Mouse (Mus musculus) hindbrain, postnatal 0 days (tissue): ENCODE measurements around the gene Cdon. TPM values are rescaled to one million over a fixed set of nuclear protein-coding genes. Genes with fewer than 3 reads are reported as not detected.

Experiments used
- ATAC-seq: fragments of 200-750 bp; cut with Nextera tagmentation; 2 replicates; pipeline ENCODE4 v1.8.0; 2017; ENCODE audit warnings: mild to moderate bottlenecking, moderate TSS enrichment, moderate library complexity
- DNase-seq: peaks from one replicate; pipeline ENCODE4 v3.0.0-alpha.2; 2015; ENCODE audit warnings: low spot score
- H3K27ac ChIP-seq: fragments of 300-500 bp; sonication (generic); 2 replicates; pipeline ENCODE4 v1.5.1; 2014; ENCODE audit warnings: mild to moderate bottlenecking
- H3K27me3 ChIP-seq: fragments of 300-500 bp; sonication (generic); 2 replicates; pipeline ENCODE4 v1.6.1; 2014; ENCODE audit warnings: low read length, mixed read lengths; ENCODE audit not compliant: insufficient read depth
- H3K36me3 ChIP-seq: fragments of 300-500 bp; sonication (generic); 2 replicates; pipeline ENCODE4 v1.6.1; 2014; ENCODE audit warnings: low read length, mixed read lengths; ENCODE audit not compliant: insufficient read depth
- H3K4me1 ChIP-seq: fragments of 300-500 bp; sonication (generic); 2 replicates; pipeline ENCODE4 v1.6.1; 2014; ENCODE audit warnings: antibody characterized with exemption, low read length, mixed read lengths; ENCODE audit not compliant: insufficient read depth
- H3K4me2 ChIP-seq: fragments of 300-500 bp; sonication (generic); 2 replicates; pipeline ENCODE4 v1.6.1; 2014; ENCODE audit warnings: low read depth, mild to moderate bottlenecking, low read length, moderate library complexity, mixed read lengths
- H3K4me3 ChIP-seq: fragments of 300-500 bp; sonication (generic); 2 replicates; pipeline ENCODE4 v1.5.1; 2014; ENCODE audit warnings: low read length
- H3K9ac ChIP-seq: fragments of 300-500 bp; sonication (generic); replicated peaks from 2 replicates; pipeline ENCODE4 v1.6.1; 2014; ENCODE audit warnings: mild to moderate bottlenecking, low read length, moderate library complexity, mixed read lengths
- H3K9me3 ChIP-seq: fragments of 300-500 bp; sonication (generic); 2 replicates; pipeline ENCODE4 v1.6.1; 2016; ENCODE audit warnings: low read length, mixed read lengths
- CTCF ChIP-seq: IDR thresholded peaks from 2 replicates; pipeline ENCODE4 v1.5.1; 2016; ENCODE audit warnings: antibody characterized with exemption, control low read depth, low read depth
- WGBS: fragments of 180-500 bp; shearing (Covaris S2); extraction: QIAGEN DNeasy Blood & Tissue Kit; methylation state at CpG from one replicate; pipeline ENCODE4 v1.1.7; 2014; 5-methylcytosine and 5-hydroxymethylcytosine counted together
- polyA plus RNA-seq: library from polyadenylated mRNA; unstranded; fragments of >200 nt; fragmentation: Nextera tagmentation; extraction: Ambion mirVana; gene quantifications from 2 replicates; pipeline ENCODE4 v1.2.1, GENCODE M21; 2015
- total RNA-seq: library from RNA; depleted of rRNA; stranded (reverse); fragments of >200 nt; gene quantifications from 2 replicates; pipeline ENCODE4 v1.2.3, GENCODE M21; 2014

The Cdon gene
- total and polyA plus RNA-seq, 2 experiments from 2014 or later, result 1.0 to 10.6 TPM

DNA sequence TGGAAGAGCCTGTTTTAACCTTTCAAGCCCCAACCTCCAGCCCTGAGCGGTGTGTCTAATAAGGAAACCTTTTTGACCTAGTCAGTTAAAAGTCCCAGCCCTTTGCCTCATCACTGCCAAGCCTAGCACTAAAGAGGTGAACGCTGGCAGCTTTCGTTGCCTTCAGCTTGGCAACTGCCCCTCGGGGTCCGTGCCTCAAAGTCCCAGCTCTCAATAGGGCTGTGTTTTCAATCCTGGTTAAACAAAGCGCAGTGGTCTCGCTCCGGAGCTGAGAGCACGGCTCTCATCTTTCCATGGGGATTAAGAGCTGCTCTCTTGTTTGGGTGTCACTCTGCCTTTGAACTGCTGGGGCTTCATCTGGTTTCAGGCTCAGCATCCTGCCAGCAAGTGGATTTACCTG lies 20.1 kb upstream of the Cdon start:
- ATAC-seq (no peak), DNase-seq (peak; percentile 49)
- no peak for TF ChIP-seq CTCF
- H3K4me2 ChIP-seq, result no peak overlapping the region
- H3K27me3 ChIP-seq, result peaks cover 10% of the 10 kb centered on the region; the same call in 1 of the 2 replicates
- no peak overlapping the region for H3K4me3 ChIP-seq
- H3K27ac ChIP-seq, result no peak overlapping the region
- WGBS, result 7% methylated on average over 9 of the region's 9 CpGs
- no peaks in the 10 kb centered on the region for H3K9me3 ChIP-seq
- H3K9ac ChIP-seq, result no peak overlapping the region
- peaks cover 4% of the 10 kb centered on the region; the same call in 1 of the 2 replicates for H3K4me1 ChIP-seq
- no peaks in the 10 kb centered on the region for H3K36me3 ChIP-seq

DNA sequence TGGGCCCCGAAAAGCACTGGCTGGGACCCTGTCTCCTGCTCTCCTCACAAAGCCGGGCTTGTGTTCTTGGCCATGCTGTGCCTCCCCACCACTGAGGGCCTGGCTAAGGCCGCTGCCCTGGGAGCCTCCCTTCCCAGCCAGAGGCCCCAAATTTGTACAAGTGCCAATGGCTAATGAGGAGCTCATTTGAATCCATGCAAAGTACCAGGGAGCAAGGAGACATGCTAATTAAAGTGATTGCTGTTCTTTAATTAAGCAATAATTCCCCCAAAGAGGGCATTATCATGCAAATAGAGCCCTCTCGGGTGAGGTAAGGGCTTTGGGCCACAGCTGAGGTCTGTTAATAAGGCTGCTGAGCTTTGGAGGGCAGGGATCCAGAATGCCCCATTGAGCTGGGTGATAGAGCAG lies 18.3 kb upstream of the Cdon start:
- no peak overlapping the region for H3K4me3 ChIP-seq

GRCm38 (mm10) chr9:35403490-35403889 lies 17.4 kb upstream of the Cdon start:
- Histone ChIP-seq H3K27ac (no peak overlapping the region), H3K9ac (no peak overlapping the region), H3K4me2 (no peak overlapping the region), H3K36me3 (no peaks in the 10 kb centered on the region), H3K27me3 (peaks cover 10% of the 10 kb centered on the region), H3K4me3 (no peak overlapping the region), H3K9me3 (no peaks in the 10 kb centered on the region), H3K4me1 (peaks cover 4% of the 10 kb centered on the region; the same call in 1 of the 2 replicates)
- TF ChIP-seq CTCF, result no peak
- 62% methylated on average over 4 of the region's 4 CpGs for WGBS
- ATAC-seq (no peak), DNase-seq (no peak)

More for the DNA sequence above, 18.3 kb upstream of the Cdon start:
- WGBS, result 14% methylated on average over 4 of the region's 4 CpGs
- H3K27me3 ChIP-seq, result peaks cover 10% of the 10 kb centered on the region; the same call in 1 of the 2 replicates
- H3K36me3 ChIP-seq, result no peaks in the 10 kb centered on the region
- DNase-seq (peak; percentile 84), ATAC-seq (peak; percentile 89)
- H3K4me2 ChIP-seq, result no peak overlapping the region
- no peak for TF ChIP-seq CTCF
- H3K9me3 ChIP-seq, result no peaks in the 10 kb centered on the region
- no peak overlapping the region for H3K27ac ChIP-seq
- H3K4me1 ChIP-seq, result peaks cover 4% of the 10 kb centered on the region; the same call in 1 of the 2 replicates
- no peak overlapping the region for H3K9ac ChIP-seq

DNA sequence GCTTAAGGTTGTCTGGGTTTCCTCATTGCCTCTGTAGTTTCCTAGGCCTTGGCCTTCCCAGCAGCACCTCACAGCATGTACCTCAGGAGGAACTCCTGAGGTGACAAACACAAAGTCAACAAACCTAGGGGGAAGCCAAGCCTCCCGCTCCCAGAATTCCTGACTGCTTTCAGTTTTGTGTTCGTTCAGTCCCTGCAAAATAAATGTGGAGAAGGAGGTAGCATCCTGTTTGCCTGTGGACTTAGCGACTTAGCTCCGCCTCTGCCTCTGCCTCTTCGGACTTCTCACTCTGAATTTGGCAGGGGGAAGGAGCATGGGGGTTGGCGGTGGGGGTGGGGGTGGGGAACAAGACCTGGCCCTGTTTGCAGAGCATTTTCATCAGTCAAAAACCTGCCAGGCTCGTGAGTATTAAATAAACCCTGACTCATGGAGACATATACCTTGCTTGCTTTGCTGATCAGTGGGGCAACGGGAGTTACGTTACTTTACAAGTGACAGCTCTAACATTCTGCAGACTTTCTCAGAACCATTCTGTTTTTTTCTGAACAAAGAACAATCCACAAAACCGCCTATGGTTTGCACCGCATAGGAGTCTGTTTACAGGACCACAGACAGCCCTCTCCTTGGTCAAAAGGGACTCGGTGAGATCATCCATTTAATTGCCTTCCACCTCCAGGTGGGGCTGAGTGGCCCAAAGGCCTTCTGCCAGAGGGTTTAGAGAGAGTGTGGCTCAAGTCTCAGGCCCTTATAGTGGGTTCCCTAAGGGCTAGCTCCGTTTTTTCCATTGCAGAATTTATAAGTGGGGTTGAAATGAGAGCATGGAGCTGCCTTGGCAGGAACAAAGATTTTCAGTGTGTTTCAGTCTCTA lies 15.7 kb upstream of the Cdon start:
- no peak for ATAC-seq
- peaks cover 5% of the 10 kb centered on the region; the same call in 1 of the 2 replicates for H3K27me3 ChIP-seq
- no peaks in the 10 kb centered on the region for H3K36me3 ChIP-seq
- WGBS, result 26% methylated on average over 13 of the region's 13 CpGs
- H3K4me1 ChIP-seq, result peaks cover 4% of the 10 kb centered on the region; the same call in 1 of the 2 replicates
- no peak overlapping the region for H3K9ac ChIP-seq
- H3K4me3 ChIP-seq, result no peak overlapping the region
- no peak overlapping the region for H3K27ac ChIP-seq
- no peak for DNase-seq
- H3K9me3 ChIP-seq, result no peaks in the 10 kb centered on the region
- no peak for TF ChIP-seq CTCF
- no peak overlapping the region for H3K4me2 ChIP-seq

DNA sequence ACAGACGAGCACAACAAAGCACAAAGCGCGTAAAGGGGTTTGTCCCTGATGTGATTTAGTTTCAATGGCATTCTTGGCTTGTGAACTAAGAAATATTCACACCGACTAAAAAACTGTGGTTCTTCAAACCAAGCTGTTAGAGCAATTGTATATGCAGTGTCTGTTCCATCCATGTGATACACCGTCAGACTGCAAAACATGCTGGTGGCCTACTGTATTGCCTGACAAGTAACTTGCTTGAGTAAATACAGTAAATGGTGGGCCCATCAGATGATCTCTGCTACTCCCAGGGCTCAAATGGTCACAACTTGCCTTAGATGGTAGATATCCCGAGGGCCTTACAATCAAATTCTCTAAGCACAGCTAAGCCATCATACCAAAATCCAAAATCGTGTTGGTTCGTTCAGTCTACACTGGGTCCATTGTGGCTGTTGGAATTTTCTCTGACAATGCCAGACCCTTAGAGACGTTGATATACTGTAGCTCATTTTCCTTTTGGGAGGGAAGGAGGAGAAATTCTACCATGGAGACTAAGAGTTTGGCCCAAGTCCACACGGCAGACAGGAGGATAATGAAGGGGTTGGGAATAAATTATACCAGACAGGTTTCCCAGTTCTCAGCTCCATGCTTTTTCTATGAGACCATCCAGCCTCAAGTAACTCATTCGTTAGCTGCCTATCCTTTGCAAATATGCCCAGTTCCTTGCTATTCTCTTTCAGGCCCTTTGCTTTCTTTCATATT lies 9.5 kb upstream of the Cdon start:
- peaks cover 9% of the 10 kb centered on the region for H3K27me3 ChIP-seq
- no peak for ATAC-seq
- no peak for TF ChIP-seq CTCF
- no peaks in the 10 kb centered on the region for H3K9me3 ChIP-seq
- WGBS, result 62% methylated on average over 11 of the region's 11 CpGs
- H3K4me2 ChIP-seq, result no peak overlapping the region
- no peaks in the 10 kb centered on the region for H3K4me1 ChIP-seq
- H3K27ac ChIP-seq, result no peak overlapping the region
- no peak for DNase-seq
- H3K9ac ChIP-seq, result no peak overlapping the region
- H3K36me3 ChIP-seq, result no peaks in the 10 kb centered on the region
- H3K4me3 ChIP-seq, result no peak overlapping the region

- H3K4me1 ChIP-seq, result no peaks in the 10 kb centered on the region
- H3K27ac ChIP-seq, result no peak overlapping the region
- no peak overlapping the region for H3K4me2 ChIP-seq
- H3K4me3 ChIP-seq, result no peak overlapping the region
- DNase-seq (no peak), ATAC-seq (no peak)
- TF ChIP-seq CTCF, result no peak
- peaks cover 9% of the 10 kb centered on the region for H3K27me3 ChIP-seq
- WGBS, result 49% methylated on average over 7 of the region's 7 CpGs
- H3K9ac ChIP-seq, result no peak overlapping the region
- no peaks in the 10 kb centered on the region for H3K9me3 ChIP-seq
- no peaks in the 10 kb centered on the region for H3K36me3 ChIP-seq
Observed at GRCm38 (mm10) chr9:35411975-35412374, 9.0 kb upstream of the Cdon start.
